Mouse (Mus musculus) testis, adult 2 months (tissue): ENCODE measurements at regions not wholly inside any gene's neighbourhood (a gene's known extent, or its start where the extent isn't known, plus 50 kb on each side); places are given as distances from the start of the nearest gene placed in this dataset.

ENCODE experiments used
- CTCF ChIP-seq: fragments of 200-500 bp; IDR thresholded peaks from 2 replicates; pipeline ENCODE4 v1.5.1; 2012; ENCODE audit warnings: low read depth, mild to moderate bottlenecking, inconsistent platforms, low read length, moderate library complexity; ENCODE audit not compliant: control insufficient read depth, insufficient read depth, insufficient replicate concordance
- POLR2A ChIP-seq: fragments of 200-500 bp; IDR thresholded peaks from 2 replicates; pipeline ENCODE4 v1.6.1; 2012; ENCODE audit warnings: low read depth, mild to moderate bottlenecking, inconsistent platforms, low read length, moderate library complexity; ENCODE audit not compliant: control insufficient read depth

GRCm38 (mm10) chr5:89991568-89991967 lies 108.4 kb upstream of the Adamts3 start:
- TF ChIP-seq POLR2A (no peak), CTCF (no peak)
